Mouse (Mus musculus): ENCODE measurements around the gene Olfr851. TPM values are rescaled to one million over a fixed set of nuclear protein-coding genes. Genes with fewer than 3 reads are reported as not detected.

Olfr851 gene
- total RNA-seq (2021), result not detected
- long read RNA-seq, experiment 1, result 0 reads
- long read RNA-seq, experiment 2, result 0 reads

GRCm38 (mm10) chr9:19492995-19493394, at the start of gene Olfr851:
Gene Olfr851 (plus strand): TSS chr9:19493295.
- no peak for DNase-seq

- DNase-seq, result no peak
Measured at GRCm38 (mm10) chr9:19478148-19478547, 14.9 kb upstream of the Olfr851 start, which contains the start of gene Olfr850. Gene Olfr850 (minus strand): TSS chr9:19478248.

- no peak for DNase-seq
Measured at GRCm38 (mm10) chr9:19540976-19541375, 47.9 kb downstream of the Olfr851 start, which contains the start of gene Olfr853. Gene Olfr853 (minus strand): TSS chr9:19541076.

Other genes with a start within 250 kb of the Olfr851 start
- gene Olfr843, start 241.3 kb upstream of the Olfr851 start, total RNA-seq (2021), result not detected
- gene Olfr844, start 176.9 kb upstream of the Olfr851 start, total RNA-seq (2021), result not detected
- gene Olfr845, start 156.8 kb upstream of the Olfr851 start, total RNA-seq (2021), result not detected
- not detected for gene Olfr846, start 129.3 kb upstream of the Olfr851 start, total RNA-seq (2021)
- gene Olfr847, start 114.6 kb upstream of the Olfr851 start, total RNA-seq (2021), result not detected
- gene Olfr849, start 53.0 kb upstream of the Olfr851 start, total RNA-seq (2021), result not detected
- not detected for gene Olfr850, start 15.0 kb upstream of the Olfr851 start, total RNA-seq (2021)
- gene Olfr853, start 47.8 kb downstream of the Olfr851 start, total RNA-seq (2021), result not detected
- gene Olfr854, start 74.1 kb downstream of the Olfr851 start, total RNA-seq (2021), result not detected
- gene Olfr855, start 89.3 kb downstream of the Olfr851 start, total RNA-seq (2021), result not detected
- 10 to 100 TPM in 1 of 2 experiments, 1 to 10 TPM in 1; 9.9 to 11.1 TPM for gene Zfp317, start 128.8 kb downstream of the Olfr851 start, total RNA-seq (2021)
- not detected for gene Olfr857, start 216.1 kb downstream of the Olfr851 start, total RNA-seq (2021)